Comparison of ENCODE assay signal across 8 mouse cellular contexts in genomic region chr8:122431694-122432442, GRCm38 (mm10). TPM values are rescaled to one million over a fixed set of nuclear protein-coding genes. Genes with fewer than 3 reads are reported as not detected.
DNase-seq lines count a peak whose midpoint lies in the region; ATAC-seq and TF ChIP-seq lines count a peak whose summit lies in the region.

No protein-coding gene starts in this region.

- peaks cover 64% of the 10 kb centered on the region for H3K79me2 ChIP-seq in macrophage (ENCODE audit: inconsistent target)

- H3K27me3 ChIP-seq in forebrain, embryonic 11.5 days (ENCODE audit: control insufficient read depth, insufficient read depth, low read length): no peaks in the 10 kb centered on the region
- H3K27me3 ChIP-seq in kidney, adult 2 months (replicated peaks; ENCODE audit: control insufficient read depth, insufficient read depth, low read length): no peaks in the 10 kb centered on the region

- peak overlapping the region; percentile 34 for H3K4me3 ChIP-seq in forebrain, embryonic 11.5 days (ENCODE audit: low read depth, low read length)
- peak overlapping the region; percentile 83 for H3K4me3 ChIP-seq in kidney, adult 2 months (ENCODE audit: insufficient read depth, low read depth, low read length)
- peak overlapping the region; percentile 91 for H3K4me3 ChIP-seq in macrophage (ENCODE audit: inconsistent target)

- no peak overlapping the region for H3K27ac ChIP-seq in forebrain, embryonic 11.5 days (ENCODE audit: low read depth, low read length)
- peak overlapping the region; percentile 78 for H3K27ac ChIP-seq in kidney, adult 2 months (ENCODE audit: insufficient read depth, low read depth, low read length)
- peak overlapping the region; percentile 97 for H3K27ac ChIP-seq in macrophage

- peak; percentile 18 for DNase-seq in ovary, postnatal 10 days (ENCODE audit: low spot score)
- no peak for DNase-seq in ovary, adult 18-20 months (ENCODE audit: low spot score)
- no peak for DNase-seq in forebrain, embryonic 11.5 days (ENCODE audit: low spot score)
- peak; percentile 60 for DNase-seq in kidney, adult 2 months
- DNase-seq in thymus, postnatal 36 days: peak; percentile 46 to 61
- DNase-seq in cerebellum, adult 8-10 months: no peak
- DNase-seq in gastrocnemius, postnatal 25 days: no peak

- no peak for TF ChIP-seq POLR2A in kidney, adult 2 months (IDR thresholded peaks at IDR 0.05; ENCODE audit: low read depth, low read length)

- H3K9me3 ChIP-seq in forebrain, embryonic 11.5 days (ENCODE audit: control insufficient read depth, low read length): no peaks in the 10 kb centered on the region

- WGBS in forebrain, embryonic 11.5 days: 36% methylated on average over 18 of the region's 18 CpGs
- WGBS in kidney, adult 2 months: 29% methylated on average over 18 of the region's 18 CpGs
- WGBS in macrophage (ENCODE audit: missing documents): 11% methylated on average over 14 of the region's 18 CpGs

- ATAC-seq in forebrain, embryonic 11.5 days (replicated peaks; ENCODE audit: low FRiP score): 0 out of 2 replicates have a peak, but pooled peaks have one; percentile 26

- peaks cover 9% of the 10 kb centered on the region; the same call in 1 of the 2 replicates for H3K4me1 ChIP-seq in forebrain, embryonic 11.5 days (replicated peaks; ENCODE audit: control insufficient read depth, insufficient read depth, low read length)
- peaks cover 10% of the 10 kb centered on the region; the same call in 1 of the 2 replicates for H3K4me1 ChIP-seq in kidney, adult 2 months (ENCODE audit: control insufficient read depth, insufficient read depth, low read length)

- H3K4me2 ChIP-seq in forebrain, embryonic 11.5 days (ENCODE audit: low read depth, low read length, severe bottlenecking): peak overlapping the region; percentile 79

- no peak for TF ChIP-seq CTCF in kidney, adult 2 months (conservative IDR thresholded peaks at IDR 0.05; ENCODE audit: insufficient read depth, insufficient read length, low read depth, low read length)

- H3K36me3 ChIP-seq in forebrain, embryonic 11.5 days (ENCODE audit: control insufficient read depth, insufficient read depth, low read length): no peaks in the 10 kb centered on the region; the same call in 1 of the 2 replicates
- no peaks in the 10 kb centered on the region for H3K36me3 ChIP-seq in kidney, adult 2 months (ENCODE audit: control insufficient read depth, insufficient read depth, low read length)
- peaks cover 22% of the 10 kb centered on the region for H3K36me3 ChIP-seq in macrophage (ENCODE audit: inconsistent target)

- H3K9ac ChIP-seq in forebrain, embryonic 11.5 days (ENCODE audit: low read length): peak overlapping the region; percentile 66

RNA-seq across cellular contexts. Expression of gene Cyba, which starts 0.9 kb away (rescaled TPM):
- 52.3 and 58.2 TPM in 2 replicates for polyA plus RNA-seq in forebrain, embryonic 11.5 days (2014; fragmentation: Nextera tagmentation; extraction: Ambion mirVana)
- polyA plus RNA-seq in kidney, adult 2 months (2012; rRNA removed): 1,266 and 1,342 TPM in 2 replicates
- total RNA-seq in macrophage (2018; cell fraction: chromatin; rRNA removed): 100 to 1,000 TPM; 119 to 282 (median 191) TPM
- total RNA-seq in macrophage (2018; cell fraction: cytosol; rRNA removed): 1,000 to 10,000 TPM; 1,658 to 2,145 (median 1,843) TPM
- 100 to 1,000 TPM; 253 to 930 (median 676) TPM for total RNA-seq in macrophage (2018; cell fraction: nucleus; rRNA removed)
- 942 to 2,075 TPM (median 1,538 TPM) in 3 replicates for polyA plus RNA-seq in macrophage (2018)
- 1 to 10 TPM; 7.6 to 8.9 TPM for total RNA-seq in gastrocnemius, postnatal 25 days (2021)

RNA-seq across cellular contexts. Expression of gene Il17c, which starts 10.0 kb away (rescaled TPM):
- not detected in 2 replicates for polyA plus RNA-seq in forebrain, embryonic 11.5 days (2014; fragmentation: Nextera tagmentation; extraction: Ambion mirVana)
- polyA plus RNA-seq in kidney, adult 2 months (2012; rRNA removed): 0.11 TPM in 1 of 2 replicates, not detected in the other
- 1 to 10 TPM in 2 of 26 experiments, not detected in 24; 1.0 to 1.6 TPM for total RNA-seq in macrophage (2018; cell fraction: chromatin; rRNA removed)
- not detected for total RNA-seq in macrophage (2018; cell fraction: cytosol; rRNA removed)
- total RNA-seq in macrophage (2018; cell fraction: nucleus; rRNA removed): under 1 TPM in 1 of 26 experiments, not detected in 25; 0.85 TPM
- polyA plus RNA-seq in macrophage (2018): not detected in 3 replicates
- total RNA-seq in gastrocnemius, postnatal 25 days (2021): not detected

RNA-seq across cellular contexts. Expression of gene Mvd, which starts 11.4 kb away (rescaled TPM):
- polyA plus RNA-seq in forebrain, embryonic 11.5 days (2014; fragmentation: Nextera tagmentation; extraction: Ambion mirVana): 47.4 and 50.3 TPM in 2 replicates
- polyA plus RNA-seq in kidney, adult 2 months (2012; rRNA removed): 68.7 and 77.3 TPM in 2 replicates
- 10 to 100 TPM in 5 of 26 experiments, 1 to 10 TPM in 21; 1.2 to 19.0 (median 6.8) TPM for total RNA-seq in macrophage (2018; cell fraction: chromatin; rRNA removed)
- 10 to 100 TPM in 25 of 26 experiments, 1 to 10 TPM in 1; 9.4 to 39.5 (median 26.3) TPM for total RNA-seq in macrophage (2018; cell fraction: cytosol; rRNA removed)
- 10 to 100 TPM in 12 of 26 experiments, 1 to 10 TPM in 14; 3.9 to 27.0 (median 9.5) TPM for total RNA-seq in macrophage (2018; cell fraction: nucleus; rRNA removed)
- polyA plus RNA-seq in macrophage (2018): 10.1 to 40.6 TPM (median 23.8 TPM) in 3 replicates
- 1 to 10 TPM; 4.2 to 5.2 TPM for total RNA-seq in gastrocnemius, postnatal 25 days (2021)

RNA-seq across cellular contexts. Expression of gene Snai3, which starts 28.7 kb away (rescaled TPM):
- polyA plus RNA-seq in forebrain, embryonic 11.5 days (2014; fragmentation: Nextera tagmentation; extraction: Ambion mirVana): 0.37 TPM in 1 of 2 replicates, not detected in the other
- 1.6 and 1.7 TPM in 2 replicates for polyA plus RNA-seq in kidney, adult 2 months (2012; rRNA removed)
- not detected for total RNA-seq in macrophage (2018; cell fraction: chromatin; rRNA removed)
- under 1 TPM in 1 of 26 experiments, not detected in 25; 0.07 TPM for total RNA-seq in macrophage (2018; cell fraction: cytosol; rRNA removed)
- under 1 TPM in 1 of 26 experiments, not detected in 25; 0.55 TPM for total RNA-seq in macrophage (2018; cell fraction: nucleus; rRNA removed)
- polyA plus RNA-seq in macrophage (2018): not detected in 3 replicates
- total RNA-seq in gastrocnemius, postnatal 25 days (2021): 10 to 100 TPM in 1 of 2 experiments, 1 to 10 TPM in 1; 5.4 to 11.7 TPM

RNA-seq across cellular contexts. Expression of gene Rnf166, which starts 44.0 kb away (rescaled TPM):
- 31.2 and 36.0 TPM in 2 replicates for polyA plus RNA-seq in forebrain, embryonic 11.5 days (2014; fragmentation: Nextera tagmentation; extraction: Ambion mirVana)
- polyA plus RNA-seq in kidney, adult 2 months (2012; rRNA removed): 64.4 and 64.5 TPM in 2 replicates
- 10 to 100 TPM in 22 of 26 experiments, 1 to 10 TPM in 4; 8.0 to 59.5 (median 25.5) TPM for total RNA-seq in macrophage (2018; cell fraction: chromatin; rRNA removed)
- 10 to 100 TPM; 23.2 to 74.7 (median 45.6) TPM for total RNA-seq in macrophage (2018; cell fraction: cytosol; rRNA removed)
- 10 to 100 TPM; 11.1 to 68.5 (median 26.6) TPM for total RNA-seq in macrophage (2018; cell fraction: nucleus; rRNA removed)
- 36.6 to 108 TPM (median 59.1 TPM) in 3 replicates for polyA plus RNA-seq in macrophage (2018)
- total RNA-seq in gastrocnemius, postnatal 25 days (2021): 10 to 100 TPM; 24.7 to 30.7 TPM

Comparison
In these comparisons a context has a peak if more than half of its experiments do, and no peak if none do; other contexts are left out.
1. DNase-seq: peak in ovary, postnatal 10 days (single experiment), kidney, adult 2 months (single experiment) and thymus, postnatal 36 days (2 of 2); none in ovary, adult 18-20 months (single experiment), forebrain, embryonic 11.5 days (single experiment), cerebellum, adult 8-10 months (single experiment) and gastrocnemius, postnatal 25 days (single experiment).
2. H3K4me3 ChIP-seq: peak in every context shown above with its lines; median percentile 91 in macrophage; 83 in kidney, adult 2 months; 34 in forebrain, embryonic 11.5 days.
3. RNA of gene Cyba, which starts 0.9 kb away (polyA plus RNA-seq): 1,266 to 1,342 TPM in kidney, adult 2 months and 942 to 2,075 TPM in macrophage; 52.3 to 58.2 TPM in forebrain, embryonic 11.5 days; every median in the first group is over 10 times any median in the second.